Mouse (Mus musculus) bone marrow macrophage, adult 2 months (primary cell): Measurements from ENCODE around the gene Prm1.

Experiments used
- CTCF ChIP-seq: IDR thresholded peaks from 2 replicates; pipeline ENCODE4 v1.5.1; 2012; ENCODE audit warnings: low read depth, mild to moderate bottlenecking, low read length, moderate library complexity
- POLR2A ChIP-seq: IDR thresholded peaks from 2 replicates; pipeline ENCODE4 v1.6.1; 2012; ENCODE audit warnings: mild to moderate bottlenecking, low read depth, low read length, borderline replicate concordance

- no peak for TF ChIP-seq CTCF
- TF ChIP-seq POLR2A: no peak
Measured at GRCm38 (mm10) chr16:10774726-10775125, 30.9 kb downstream of the Prm1 start.
